Mouse (Mus musculus) A20 (cell line): ENCODE data around the gene F13b.

ENCODE experiments used
- DNase-seq: peaks from one replicate; pipeline ENCODE4 v3.0.0-alpha.2; 2011; ENCODE audit warnings: low read depth, low spot score

Gene F13b

GRCm38 (mm10) chr1:139501258-139501752 is at the start of gene F13b:
Gene F13b, plus strand, starts transcription at chr1:139501702.
- no peak for DNase-seq

DNA sequence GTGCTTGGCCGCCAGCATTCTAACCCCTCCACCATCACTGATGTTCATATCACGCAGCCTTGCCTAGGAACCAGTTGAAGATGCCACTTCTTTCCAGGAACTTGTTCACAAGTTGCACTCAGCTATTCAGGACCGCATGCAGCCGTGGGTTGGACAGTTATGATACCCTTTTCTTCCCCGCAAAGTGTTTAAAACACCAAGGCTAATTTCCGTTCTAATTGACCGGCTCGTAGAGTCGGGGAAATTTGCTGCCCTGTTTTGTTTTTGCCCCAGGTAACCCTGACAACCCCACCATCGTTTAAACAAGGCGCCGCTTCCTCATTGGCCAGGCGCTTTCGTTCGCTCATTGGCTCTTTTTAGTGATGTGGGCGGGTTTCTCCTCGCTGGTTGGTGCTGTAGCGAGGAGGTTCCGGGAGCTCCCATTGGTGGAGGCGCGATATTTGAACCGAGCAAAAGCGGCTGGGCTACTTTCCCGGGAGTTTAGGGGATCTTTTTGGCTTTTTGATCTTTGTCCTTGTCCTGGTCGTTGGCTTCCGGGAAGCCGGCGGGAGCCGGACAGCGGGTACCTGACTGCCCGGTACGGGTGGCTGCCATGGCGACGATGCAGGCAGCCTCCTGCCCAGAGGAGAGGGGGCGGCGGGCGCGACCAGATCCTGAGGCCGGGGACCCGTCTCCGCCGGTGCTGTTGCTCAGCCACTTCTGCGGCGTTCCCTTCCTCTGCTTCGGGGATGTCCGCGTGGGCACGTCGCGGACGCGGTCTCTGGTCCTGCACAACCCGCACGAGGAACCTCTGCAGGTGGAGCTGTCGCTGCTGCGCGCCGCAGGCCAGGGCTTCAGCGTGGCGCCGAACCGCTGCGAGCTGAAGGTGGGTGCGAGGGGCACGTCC is 46.9 kb upstream of the F13b start, which contains the start of gene Aspm:
Aspm (plus strand) TSS at position 433 of the 886 bp plus-strand sequence.
- peak; percentile 96 for DNase-seq

DNA sequence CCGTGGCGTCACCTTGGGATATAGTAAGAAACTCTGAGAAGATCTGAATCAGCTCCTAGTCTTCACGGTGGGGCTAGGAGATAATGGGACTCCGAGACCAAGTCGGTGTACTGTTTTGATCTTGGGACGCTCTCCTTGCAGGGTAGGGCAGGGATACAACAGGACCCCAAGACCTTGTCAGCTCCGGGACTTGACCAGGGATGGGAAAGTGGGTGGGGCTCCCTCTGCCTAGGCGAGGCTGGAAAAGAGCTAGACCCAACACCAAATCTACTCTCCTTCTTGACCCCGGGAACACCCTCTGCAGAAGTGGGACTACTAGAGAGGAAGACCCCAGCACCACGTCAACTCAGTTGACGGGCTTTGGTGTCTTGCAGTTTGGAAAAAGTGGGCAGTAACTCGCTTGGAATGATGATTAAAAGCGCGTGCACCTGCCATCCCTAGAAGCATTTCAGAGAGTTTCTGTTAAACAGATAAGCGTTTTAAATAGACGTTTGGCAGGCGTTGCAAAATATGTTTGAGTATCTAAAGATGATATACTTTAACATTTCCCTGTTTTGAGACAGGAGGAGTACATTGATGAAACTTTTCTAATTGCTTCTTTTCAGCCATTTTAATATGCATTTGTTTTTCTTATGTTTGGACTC is 46.2 kb upstream of the F13b start:
- no peak for DNase-seq

DNA sequence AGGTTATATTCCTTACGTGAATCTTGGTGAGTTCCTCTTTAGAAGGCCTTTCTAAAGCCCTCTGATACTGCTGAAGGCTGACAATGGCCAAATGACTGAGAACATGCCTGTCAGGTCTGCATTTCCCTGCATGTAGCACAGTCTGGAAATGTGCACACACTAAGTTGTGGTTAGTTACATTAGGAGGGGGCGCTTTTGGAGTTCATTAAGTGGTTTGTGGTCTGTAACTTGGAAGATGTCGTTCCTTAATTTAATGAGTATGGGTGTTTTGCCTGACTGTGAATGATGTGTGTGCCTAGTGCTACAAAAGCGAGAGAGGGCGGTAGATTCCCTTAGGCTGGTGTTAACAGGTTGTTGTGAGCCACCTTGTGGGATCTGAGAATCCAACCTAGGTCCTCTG is 40.7 kb upstream of the F13b start:
- DNase-seq = no peak

DNA sequence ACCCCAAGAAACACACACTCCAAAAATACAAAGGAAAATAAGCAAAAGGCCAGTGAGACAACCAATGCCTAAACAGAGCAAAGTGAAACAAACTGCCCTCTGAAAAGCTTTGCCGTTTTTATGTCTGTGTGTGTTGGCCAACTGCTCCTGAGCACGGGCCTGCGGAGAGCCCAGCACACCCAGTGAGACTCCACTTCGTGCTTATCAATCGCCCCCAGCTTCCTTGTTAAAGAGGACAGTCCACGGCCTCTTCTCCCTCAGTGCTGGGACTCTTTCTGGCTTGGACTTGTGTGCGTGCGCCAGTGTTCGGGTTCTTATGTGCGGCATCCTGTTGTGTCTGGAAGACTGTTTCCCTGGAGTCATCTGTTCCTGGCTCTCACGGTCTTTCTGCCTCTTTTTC is 35.6 kb upstream of the F13b start:
- no peak for DNase-seq

DNA sequence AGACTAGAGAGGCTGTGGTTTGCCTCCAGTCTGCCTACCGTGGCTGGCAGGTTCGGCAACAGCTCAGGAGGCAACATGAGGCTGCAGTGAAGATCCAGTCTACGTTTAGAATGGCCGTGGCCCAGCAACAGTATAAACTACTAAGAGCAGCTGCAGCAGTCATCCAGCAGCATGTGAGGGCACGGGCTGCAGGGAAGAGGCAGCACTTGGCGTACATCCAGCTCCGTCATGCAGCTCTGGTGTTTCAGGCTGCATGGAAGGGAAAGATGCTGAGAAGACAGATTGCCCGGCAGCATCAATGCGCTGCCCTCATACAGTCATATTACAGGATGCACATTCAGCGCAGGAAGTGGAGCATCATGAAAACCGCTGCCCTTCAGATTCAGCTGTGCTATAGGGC is 22.6 kb upstream of the F13b start:
- no peak for DNase-seq

DNA sequence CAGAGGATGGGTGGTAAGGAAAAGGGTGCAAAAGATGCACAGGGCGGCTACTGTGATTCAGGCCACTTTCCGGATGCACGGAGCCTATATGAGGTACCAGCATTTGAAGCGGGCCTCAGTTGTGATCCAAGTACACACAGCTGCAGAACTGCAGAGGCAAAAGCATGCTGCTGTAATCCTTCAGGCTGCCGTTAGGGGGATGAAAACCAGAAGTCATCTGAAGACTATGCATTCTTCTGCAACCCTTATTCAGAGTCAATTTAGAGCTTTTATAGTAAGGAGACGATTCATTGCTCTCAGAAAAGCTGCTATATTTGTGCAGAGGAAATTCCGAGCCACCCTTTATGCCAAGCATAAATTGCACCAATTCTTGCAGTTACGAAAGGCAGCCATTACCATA is 21.3 kb upstream of the F13b start:
- DNase-seq = no peak

GRCm38 (mm10) chr1:139481146-139481545 is 20.4 kb upstream of the F13b start:
- no peak for DNase-seq

GRCm38 (mm10) chr1:139494630-139495029 is 6.9 kb upstream of the F13b start:
- DNase-seq = no peak

DNA sequence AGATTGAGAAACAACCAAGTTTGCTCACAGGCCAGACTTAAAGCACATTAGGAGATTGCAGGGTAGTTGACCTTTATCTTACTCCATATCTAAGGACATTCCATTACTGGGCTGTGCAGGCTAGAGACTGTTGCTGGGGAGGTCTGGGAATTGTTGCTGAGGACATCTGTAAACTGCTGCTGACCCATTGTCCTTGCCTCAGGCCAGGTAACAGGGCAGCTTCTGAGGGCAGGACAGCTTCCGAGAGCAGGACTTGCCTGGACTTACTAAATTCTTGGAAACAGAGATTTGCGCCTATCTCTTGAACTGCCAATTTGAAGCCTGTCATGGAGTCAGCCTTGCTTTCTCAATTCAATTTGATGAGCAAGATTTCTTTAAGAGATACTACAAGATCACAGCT is 6.1 kb upstream of the F13b start:
- no peak for DNase-seq

DNA sequence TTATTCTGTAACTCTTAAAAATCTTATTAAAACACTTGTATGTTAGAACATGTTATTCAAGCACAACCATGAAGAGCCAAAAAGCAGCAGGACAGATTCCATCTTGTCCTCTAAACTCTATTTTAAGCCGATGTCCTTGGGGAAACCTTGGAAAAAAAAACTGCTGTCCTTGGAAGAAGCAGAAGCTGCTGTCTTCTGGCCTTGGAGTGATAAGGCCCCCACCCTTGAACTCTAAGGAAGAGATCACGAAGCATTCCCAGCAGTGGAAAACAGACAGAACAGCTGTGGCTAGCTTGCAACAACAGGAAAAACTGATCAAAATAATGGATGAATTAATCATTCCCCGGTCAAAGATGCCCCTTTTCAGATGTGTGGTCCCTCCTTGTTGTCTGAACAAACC is 5.3 kb upstream of the F13b start:
- DNase-seq = no peak

DNA sequence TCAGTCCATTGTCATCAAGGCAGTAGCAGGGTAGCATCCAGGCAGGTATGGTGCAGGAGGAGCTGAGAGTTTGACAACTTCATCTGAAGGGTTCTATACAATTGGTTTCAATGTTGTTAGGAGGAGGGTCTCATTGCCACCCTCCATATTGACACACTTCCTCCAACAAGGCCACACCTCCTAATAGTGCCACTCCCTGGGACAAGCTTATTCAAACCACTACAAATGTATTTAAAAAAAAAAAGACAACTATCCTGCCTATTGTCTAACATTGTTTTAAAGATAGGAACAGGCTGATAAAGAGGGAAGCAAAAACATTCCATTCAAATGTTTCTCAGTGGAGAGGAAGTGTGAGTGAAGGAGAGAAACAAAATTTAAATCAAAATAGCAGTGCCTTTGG is 1.8 kb upstream of the F13b start:
- no peak for DNase-seq

DNA sequence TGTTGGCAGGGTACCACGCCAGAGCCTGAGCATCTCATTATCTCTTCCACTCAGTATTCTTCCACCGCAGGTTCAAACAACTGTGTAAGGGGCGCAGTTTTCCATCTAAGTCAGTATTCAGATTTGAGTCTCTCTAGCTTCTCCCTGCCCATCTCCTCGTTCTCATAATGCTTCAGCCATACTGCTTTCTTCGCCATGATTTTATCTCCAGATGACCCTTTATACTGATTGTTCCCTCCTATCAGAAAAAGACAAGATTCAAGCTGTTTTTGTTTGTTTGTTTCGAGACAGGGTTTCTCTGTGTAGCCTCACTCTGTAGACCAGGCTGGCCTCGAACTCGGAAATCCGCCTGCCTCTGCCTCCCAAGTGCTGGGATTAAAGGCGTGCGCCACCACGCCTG is 13.1 kb downstream of the F13b start:
- no peak for DNase-seq

DNA sequence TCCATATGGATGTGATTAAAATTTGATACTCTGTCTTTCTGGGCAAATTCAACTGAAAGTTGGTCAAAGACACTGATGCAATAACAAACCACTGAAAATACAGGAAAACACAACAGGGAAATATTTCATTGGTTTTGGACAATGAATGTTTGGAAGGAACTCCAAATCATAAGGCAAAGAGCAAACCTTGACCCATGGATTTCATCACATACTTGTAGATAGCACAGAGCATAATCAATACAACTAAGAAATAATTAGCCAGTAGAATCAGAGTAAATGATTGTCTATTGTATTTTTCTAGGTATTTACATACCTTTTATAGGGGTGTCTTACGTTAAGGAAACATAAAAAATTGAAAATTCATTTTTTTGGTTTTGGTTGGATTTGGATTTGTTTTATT is 47.0 kb downstream of the F13b start:
- DNase-seq = no peak

DNA sequence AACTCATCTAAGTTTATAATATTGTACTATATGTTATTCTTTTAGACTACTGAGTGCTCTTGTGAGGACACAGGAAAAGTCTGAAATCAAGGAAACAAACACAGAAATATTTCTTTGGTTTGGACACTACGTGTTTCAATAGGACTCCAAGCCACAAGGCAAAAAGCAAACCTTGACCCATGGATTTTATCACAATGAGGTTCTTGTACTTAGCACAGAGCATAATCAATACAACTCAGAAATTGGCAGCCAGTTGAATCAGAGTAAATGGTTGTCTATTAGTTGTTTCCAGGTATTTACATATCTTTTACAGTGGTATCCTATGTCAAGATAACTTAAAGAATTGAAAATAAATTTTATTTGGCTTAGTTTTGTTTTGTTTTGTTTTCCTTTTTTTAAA is 49.8 kb downstream of the F13b start:
- no peak for DNase-seq

DNA sequence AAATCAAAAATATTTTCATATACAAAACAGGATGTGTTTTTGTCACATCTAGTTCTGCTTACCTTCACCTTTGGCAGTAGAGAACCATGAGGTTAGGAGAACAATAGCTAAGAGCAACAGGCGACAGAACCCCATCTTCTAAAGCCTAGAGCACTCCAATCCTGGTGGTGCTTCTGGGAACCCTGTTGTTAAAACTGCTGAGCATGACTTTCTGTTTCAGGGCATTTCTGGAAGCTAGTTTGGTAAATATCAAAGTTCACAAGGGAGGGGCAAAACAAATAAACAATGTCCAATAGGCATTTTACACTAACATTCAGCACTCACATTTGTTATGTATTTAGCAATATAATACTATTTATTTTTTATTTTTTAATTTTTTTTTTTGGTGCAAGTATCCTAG is 58.5 kb downstream of the F13b start, which contains the start of gene Cfhr1:
Cfhr1 (minus strand) TSS at position 249 of the 400 bp plus-strand sequence.
- no peak for DNase-seq
